Mouse (Mus musculus) CD8-positive naive resting alpha-beta T cell, adult 2 months (primary cell): ENCODE measurements around the gene Tma7.

Source experiments
- DNase-seq, 2 experiments: peaks; one replicate each; pipeline ENCODE4 v3.0.0; 2022; ENCODE audit warnings: low read depth in 2 of 2, low spot score in 2 of 2

Tma7 gene

GRCm38 (mm10) chr9:109073661-109074573, 8.5 kb downstream of the Tma7 start, which contains the start of gene Atrip:
Atrip (minus strand) TSS chr9:109074124.
- peak; percentile 76 to 82 for DNase-seq

GRCm38 (mm10) chr9:109068095-109068735, 14.2 kb downstream of the Tma7 start:
- DNase-seq: no peak

GRCm38 (mm10) chr9:109060898-109061295, 21.5 kb downstream of the Tma7 start:
- no peak for DNase-seq

GRCm38 (mm10) chr9:109060184-109060897, 22.0 kb downstream of the Tma7 start:
- DNase-seq: no peak

- peak; percentile 86 for DNase-seq
Observed at GRCm38 (mm10) chr9:109059136-109059903, 23.1 kb downstream of the Tma7 start, which contains the start of gene Trex1. Trex1 (minus strand) TSS chr9:109059734.

GRCm38 (mm10) chr9:109058006-109058765, 24.2 kb downstream of the Tma7 start:
- DNase-seq: peak; percentile 43 to 56

- no peak for DNase-seq
Observed at GRCm38 (mm10) chr9:109057543-109057942, 24.8 kb downstream of the Tma7 start.

- peak in 1 of 2 experiments; percentile 4 for DNase-seq
Observed at GRCm38 (mm10) chr9:109056916-109057315, 25.5 kb downstream of the Tma7 start.

GRCm38 (mm10) chr9:109056081-109056690, 26.2 kb downstream of the Tma7 start:
- DNase-seq: peak in 1 of 2 experiments; percentile 14

- DNase-seq: peak in 1 of 2 experiments; percentile 18
Observed at GRCm38 (mm10) chr9:109055271-109056030, 26.9 kb downstream of the Tma7 start.

GRCm38 (mm10) chr9:109054712-109055111, 27.7 kb downstream of the Tma7 start:
- peak; percentile 49 to 57 for DNase-seq

- DNase-seq: peak in 1 of 2 experiments; percentile 3
Observed at GRCm38 (mm10) chr9:109053851-109054250, 28.5 kb downstream of the Tma7 start.

- DNase-seq: no peak
Observed at GRCm38 (mm10) chr9:109053366-109053765, 29.0 kb downstream of the Tma7 start.

- peak; percentile 52 to 66 for DNase-seq
Observed at GRCm38 (mm10) chr9:109052490-109053260, 29.7 kb downstream of the Tma7 start.

GRCm38 (mm10) chr9:109051651-109052489, 30.5 kb downstream of the Tma7 start:
- peak; percentile 76 to 80 for DNase-seq

- peak; percentile 77 to 80 for DNase-seq
Observed at GRCm38 (mm10) chr9:109051011-109051501, 31.3 kb downstream of the Tma7 start.

- no peak for DNase-seq
Observed at GRCm38 (mm10) chr9:109050674-109050997, 31.8 kb downstream of the Tma7 start.
